Mouse (Mus musculus): Measurements from ENCODE around the gene Pdcl2.

DNA sequence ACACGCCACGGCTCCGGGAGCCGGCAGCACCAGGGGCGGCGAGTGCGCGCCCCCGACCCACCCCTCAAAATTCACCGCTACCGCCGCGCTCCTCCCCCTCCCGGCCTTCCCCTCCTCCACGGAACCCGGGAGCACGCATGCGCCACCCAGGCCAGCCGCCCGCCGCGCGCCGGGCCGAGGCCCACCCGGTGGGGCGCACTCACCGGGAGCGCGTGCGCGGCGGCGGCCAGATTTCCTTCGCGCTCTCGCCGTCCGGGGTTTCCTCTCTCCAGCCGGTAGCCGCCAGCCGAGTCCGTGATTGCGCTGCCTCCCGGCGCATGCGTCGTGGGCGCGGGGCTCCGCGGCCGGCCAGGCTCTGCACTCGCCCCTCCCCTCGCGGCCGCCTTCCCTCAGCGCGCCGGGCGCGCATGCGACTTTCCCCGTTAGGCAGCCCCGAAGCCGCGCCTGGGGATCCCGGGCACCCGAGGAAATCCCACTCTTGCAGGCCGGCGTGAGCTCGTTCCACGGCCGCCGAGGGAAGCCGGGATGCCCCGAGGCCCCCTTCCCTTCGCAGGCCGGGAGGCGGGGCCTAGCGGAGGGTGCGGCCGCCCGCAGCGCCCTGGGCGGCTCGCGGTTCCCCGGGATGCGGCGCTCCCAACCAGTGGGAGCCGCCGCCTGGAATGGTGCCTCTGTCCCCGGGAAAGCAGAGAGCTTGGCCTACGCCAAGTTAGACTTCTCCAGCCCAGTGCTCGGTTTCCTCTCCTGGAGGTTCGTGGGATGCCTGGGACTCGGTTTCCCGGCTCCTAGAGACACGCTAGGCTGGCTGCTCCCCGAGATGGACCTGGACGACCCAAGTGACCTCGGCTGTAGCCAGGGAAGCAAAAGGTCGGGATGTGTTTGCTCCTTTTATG, 26.3 kb downstream of the Pdcl2 start, which contains the start of gene Clock:
- TF ChIP-seq CTCF (IDR thresholded peaks at IDR 0.05; ENCODE audit: low read depth, low read length) (no peak), POLR2A (IDR thresholded peaks at IDR 0.05; ENCODE audit: insufficient read depth, low read length) (no peak)

Measured in ES-Bruce4 (cell line).